Mouse (Mus musculus): ENCODE data around the gene 4930518I15Rik. TPM values are rescaled to one million over a fixed set of nuclear protein-coding genes. Genes with fewer than 3 reads are reported as not detected.
A peak's percentile ranks its signal among the peaks of the same experiment; 100 is the strongest.
"Not testable (repeated sequence)": the region's sequence is repeated elsewhere in the genome, so short reads cannot be mapped to it uniquely, and the experiment has no call there.

Gene 4930518I15Rik
- polyA plus RNA-seq, 1 experiment from 2014 or later: 11.6 TPM

DNA sequence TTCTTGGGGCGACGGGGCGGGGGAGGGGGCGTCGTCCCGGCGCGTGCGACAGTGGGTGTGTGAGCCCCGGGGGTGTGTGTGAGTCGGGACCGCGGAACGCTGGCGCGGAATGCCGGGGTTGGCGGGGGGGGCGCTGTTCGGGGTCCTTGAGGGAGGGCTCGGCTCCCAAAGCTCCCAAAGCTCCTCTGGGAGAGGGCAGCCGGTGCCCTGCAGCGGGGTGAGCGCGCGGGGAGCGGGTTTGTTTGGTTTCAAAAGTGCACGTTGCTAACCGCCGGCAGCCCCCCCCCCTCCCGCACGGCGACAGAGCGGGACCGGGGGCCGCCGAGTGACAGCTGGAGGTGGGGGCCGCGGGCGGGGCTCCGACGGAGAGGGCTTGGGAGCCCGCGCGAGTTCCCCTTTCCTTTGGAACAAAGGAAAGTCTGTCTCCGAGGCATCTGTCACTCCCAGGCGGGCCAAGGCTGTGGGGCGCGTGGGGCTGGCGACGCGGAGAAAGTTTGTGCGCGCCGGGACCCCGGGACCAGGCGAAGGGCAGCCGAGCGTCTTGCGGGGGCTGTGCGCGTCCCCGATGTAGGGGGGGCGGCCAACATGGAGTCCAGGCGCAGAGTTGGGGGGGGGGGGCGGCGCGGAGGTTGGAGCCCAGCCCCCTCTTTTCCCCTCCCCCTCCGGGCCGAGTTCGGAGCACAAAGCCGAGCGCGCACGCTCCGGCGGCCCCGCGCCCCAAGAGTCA is 17.3 kb downstream of the 4930518I15Rik start:
- under 1% methylated on average over 45 of the region's 79 CpGs for WGBS
- H3K4me2 ChIP-seq (replicated peaks): peak overlapping the region; percentile 86
- H3K27ac ChIP-seq (replicated peaks): peak overlapping the region; percentile 90
- H3K4me1 ChIP-seq: peaks cover 58% of the 10 kb centered on the region
- H3K9ac ChIP-seq (replicated peaks): peak overlapping the region; percentile 85
- H3K4me3 ChIP-seq: peak overlapping the region; percentile 82
- no peaks in the 10 kb centered on the region for H3K9me3 ChIP-seq
- 0 out of 2 replicates have a peak, but pooled peaks cover 13% of the 10 kb centered on the region for H3K36me3 ChIP-seq
- peak; percentile 39 for ATAC-seq (ENCODE audit: low FRiP score, low read depth)
- H3K27me3 ChIP-seq: no peaks in the 10 kb centered on the region; the same call in 1 of the 2 replicates

DNA sequence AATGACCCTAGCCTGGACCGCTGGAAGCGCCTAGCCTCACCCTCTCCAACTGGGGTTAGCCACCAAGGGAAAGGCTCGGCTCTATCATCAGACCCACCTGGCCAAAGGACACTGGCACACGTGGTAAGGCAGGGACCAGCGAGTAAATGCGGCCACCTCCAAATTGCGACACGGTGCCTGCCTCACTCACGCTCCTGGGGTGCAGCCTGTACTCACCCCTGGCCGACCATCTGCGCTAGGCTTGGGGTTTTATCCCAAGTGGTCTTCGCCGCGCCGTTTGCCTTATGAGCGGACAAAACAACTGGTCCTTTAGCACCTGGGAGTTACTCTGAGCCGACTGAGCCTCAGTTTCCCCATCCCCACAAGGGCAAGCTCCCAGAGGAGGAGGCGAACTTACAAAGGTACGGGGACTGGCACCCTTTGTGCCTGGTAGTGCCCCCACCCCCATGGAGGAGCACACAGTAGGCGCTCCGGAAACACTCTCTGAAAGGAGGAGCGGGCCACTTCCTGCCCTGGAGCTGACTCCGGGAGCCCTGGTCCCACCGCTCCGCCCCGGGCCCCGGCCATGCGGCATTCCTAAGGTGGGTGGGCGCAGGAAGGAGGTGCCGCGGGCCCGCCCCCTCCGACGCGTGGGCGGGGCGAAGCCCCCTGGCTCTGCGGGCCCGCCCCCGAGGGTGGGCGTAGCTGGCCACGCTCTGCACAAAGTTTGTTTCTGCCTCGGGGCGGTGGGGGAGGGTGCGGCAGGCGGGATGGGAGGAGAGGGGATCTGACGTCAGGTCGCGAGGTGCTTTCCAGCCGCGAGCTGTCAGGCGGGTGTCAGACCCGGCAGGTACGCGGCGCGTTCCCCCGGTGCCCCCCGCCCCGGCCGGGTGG is 18.2 kb downstream of the 4930518I15Rik start, which contains the start of gene Tgif2:
Gene Tgif2, plus strand, starts transcription at position 689 of the 873 bp plus-strand sequence.
- Histone ChIP-seq H3K27me3 (no peaks in the 10 kb centered on the region; the same call in 1 of the 2 replicates), H3K36me3 (peaks cover 14% of the 10 kb centered on the region), H3K4me3 (peak within 1 kb of the TSS; percentile 82), H3K27ac (replicated peaks) (peak within 1 kb of the TSS; percentile 90), H3K4me1 (peaks cover 49% of the 10 kb centered on the region), H3K9me3 (no peaks in the 10 kb centered on the region), H3K9ac (replicated peaks) (peak within 1 kb of the TSS; percentile 85), H3K4me2 (replicated peaks) (peak within 1 kb of the TSS; percentile 86)
- WGBS: 1% methylated on average over 60 of the region's 61 CpGs
- ATAC-seq (ENCODE audit: low FRiP score, low read depth): peak; percentile 83

DNA sequence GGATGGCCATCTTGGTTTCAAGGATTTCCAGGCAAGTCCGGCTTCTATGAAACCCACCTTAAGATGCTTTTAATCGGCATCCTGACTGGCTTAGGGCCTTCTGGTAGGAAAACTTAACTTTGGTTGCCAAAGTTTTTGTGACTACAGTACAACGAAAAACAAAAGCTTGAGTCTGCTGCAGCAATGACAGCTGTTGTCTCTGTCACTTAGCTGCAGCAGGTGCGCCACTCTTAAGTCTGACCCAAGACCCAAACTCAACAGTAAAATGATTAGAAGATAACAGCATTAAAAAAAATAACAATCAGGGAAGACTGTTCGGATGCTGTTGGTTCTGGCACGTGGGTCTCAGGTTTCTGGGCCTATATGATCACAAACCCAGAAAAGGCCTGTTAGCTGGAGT is 18.9 kb downstream of the 4930518I15Rik start:
- Histone ChIP-seq H3K4me1 (peaks cover 42% of the 10 kb centered on the region), H3K36me3 (peaks cover 17% of the 10 kb centered on the region), H3K9me3 (no peaks in the 10 kb centered on the region), H3K27ac (replicated peaks) (peak overlapping the region; percentile 27; the same call in 1 of the 2 replicates), H3K9ac (replicated peaks) (peak overlapping the region; percentile 85; the same call in 1 of the 2 replicates), H3K27me3 (no peaks in the 10 kb centered on the region; the same call in 1 of the 2 replicates), H3K4me3 (peak overlapping the region; percentile 82), H3K4me2 (replicated peaks) (peak overlapping the region; percentile 86)
- WGBS: 64% methylated on average over 6 of the region's 6 CpGs
- ATAC-seq (ENCODE audit: low FRiP score, low read depth): no peak

GRCm38 (mm10) chr2:156834336-156834735 is 23.4 kb downstream of the 4930518I15Rik start:
- peaks cover 59% of the 10 kb centered on the region for H3K36me3 ChIP-seq
- no peaks in the 10 kb centered on the region for H3K27me3 ChIP-seq
- no peak overlapping the region for H3K4me2 ChIP-seq (replicated peaks)
- H3K4me1 ChIP-seq: peaks cover 9% of the 10 kb centered on the region; the same call in 1 of the 2 replicates
- no peak for ATAC-seq (ENCODE audit: low FRiP score, low read depth)
- no peak overlapping the region for H3K27ac ChIP-seq (replicated peaks)
- H3K9me3 ChIP-seq: 0 out of 2 replicates have a peak, but pooled peaks cover 10% of the 10 kb centered on the region
- H3K4me3 ChIP-seq: no peak overlapping the region
- WGBS: 96% methylated on average over 11 of the region's 11 CpGs
- H3K9ac ChIP-seq (replicated peaks): no peak overlapping the region

- H3K4me2 ChIP-seq (replicated peaks); H3K4me3 ChIP-seq; ATAC-seq (ENCODE audit: low FRiP score, low read depth); H3K36me3 ChIP-seq; H3K27ac ChIP-seq (replicated peaks); H3K27me3 ChIP-seq; H3K4me1 ChIP-seq; H3K9ac ChIP-seq (replicated peaks); H3K9me3 ChIP-seq: not testable (repeated sequence)
- 85% methylated on average over 6 of the region's 6 CpGs for WGBS
These were observed 32.6 kb downstream of the 4930518I15Rik start for GRCm38 (mm10) chr2:156825128-156825527.

DNA sequence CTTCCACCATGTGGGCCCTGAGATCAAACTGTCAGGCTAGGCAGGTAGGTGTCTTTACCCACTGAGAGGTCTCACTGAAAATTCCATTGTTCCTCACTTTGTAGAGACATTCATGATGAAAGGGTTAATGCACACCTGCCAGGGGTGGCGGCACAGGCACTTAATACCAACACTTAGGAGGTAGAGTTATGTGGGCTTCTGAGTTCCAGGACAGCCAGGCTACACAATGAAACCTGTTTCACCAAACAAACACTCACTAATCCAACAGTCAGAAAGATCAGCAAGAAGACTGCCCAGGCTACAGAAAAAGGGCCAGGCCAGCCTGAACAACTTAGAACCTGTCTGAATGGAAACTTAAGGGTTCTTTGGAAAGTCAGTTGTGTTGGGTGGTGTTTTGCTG is 41.6 kb downstream of the 4930518I15Rik start:
- ATAC-seq (ENCODE audit: low FRiP score, low read depth): no peak
- Histone ChIP-seq H3K4me3 (no peak overlapping the region), H3K4me2 (replicated peaks) (no peak overlapping the region), H3K9me3 (no peaks in the 10 kb centered on the region), H3K27me3 (no peaks in the 10 kb centered on the region), H3K27ac (replicated peaks) (no peak overlapping the region), H3K9ac (replicated peaks) (no peak overlapping the region), H3K4me1 (peaks cover 10% of the 10 kb centered on the region; the same call in 1 of the 2 replicates), H3K36me3 (no peaks in the 10 kb centered on the region)
- WGBS: 59% methylated on average over 1 of the region's 1 CpGs

DNA sequence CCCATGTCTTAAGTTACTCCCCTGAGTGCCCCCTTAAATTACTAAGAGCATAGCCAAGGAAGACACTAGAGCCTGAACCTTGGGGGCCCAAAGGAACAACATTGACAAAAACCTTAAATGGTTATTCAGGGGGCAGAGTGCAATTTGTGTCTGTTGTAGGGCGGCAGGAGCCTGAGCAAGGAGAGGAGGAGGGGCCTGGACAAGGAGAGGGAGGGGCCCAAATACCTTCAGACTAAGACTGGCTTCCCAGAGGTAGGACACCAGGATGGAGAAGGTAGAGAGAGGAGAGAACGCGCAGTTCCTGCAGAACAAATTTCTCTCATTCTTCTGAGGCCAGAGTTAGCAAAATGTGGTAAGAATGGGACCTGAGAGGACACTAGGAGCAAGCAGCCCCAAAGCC is 42.3 kb downstream of the 4930518I15Rik start:
- WGBS: 73% methylated on average over 3 of the region's 3 CpGs
- H3K27ac ChIP-seq (replicated peaks): no peak overlapping the region
- H3K4me3 ChIP-seq: no peak overlapping the region
- ATAC-seq (ENCODE audit: low FRiP score, low read depth): no peak
- H3K9ac ChIP-seq (replicated peaks): no peak overlapping the region
- no peaks in the 10 kb centered on the region for H3K27me3 ChIP-seq
- H3K36me3 ChIP-seq: no peaks in the 10 kb centered on the region
- no peak overlapping the region for H3K4me2 ChIP-seq (replicated peaks)
- H3K4me1 ChIP-seq: peaks cover 10% of the 10 kb centered on the region; the same call in 1 of the 2 replicates
- no peaks in the 10 kb centered on the region for H3K9me3 ChIP-seq

GRCm38 (mm10) chr2:156814893-156815292 is 42.9 kb downstream of the 4930518I15Rik start:
- 44% methylated on average over 5 of the region's 5 CpGs for WGBS
- ATAC-seq (ENCODE audit: low FRiP score, low read depth): no peak
- Histone ChIP-seq H3K9me3 (no peaks in the 10 kb centered on the region), H3K4me2 (replicated peaks) (no peak overlapping the region), H3K27ac (replicated peaks) (no peak overlapping the region), H3K4me1 (peaks cover 10% of the 10 kb centered on the region; the same call in 1 of the 2 replicates), H3K27me3 (no peaks in the 10 kb centered on the region), H3K36me3 (no peaks in the 10 kb centered on the region), H3K4me3 (no peak overlapping the region), H3K9ac (replicated peaks) (no peak overlapping the region)

- H3K4me1 ChIP-seq: peaks cover 10% of the 10 kb centered on the region; the same call in 1 of the 2 replicates
- H3K27ac ChIP-seq (replicated peaks): 0 out of 2 replicates have a peak overlapping the region, but pooled peaks have one; percentile 40
- H3K4me3 ChIP-seq: no peak overlapping the region
- H3K4me2 ChIP-seq (replicated peaks): no peak overlapping the region
- H3K9ac ChIP-seq (replicated peaks): 0 out of 2 replicates have a peak overlapping the region, but pooled peaks have one; percentile 7
- H3K36me3 ChIP-seq: no peaks in the 10 kb centered on the region
- ATAC-seq (ENCODE audit: low FRiP score, low read depth): peak; percentile 49; the same call in 1 of the 2 replicates
- WGBS: 20% methylated on average over 8 of the region's 8 CpGs
- no peaks in the 10 kb centered on the region for H3K9me3 ChIP-seq
- H3K27me3 ChIP-seq: no peaks in the 10 kb centered on the region
These were observed 43.4 kb downstream of the 4930518I15Rik start for GRCm38 (mm10) chr2:156814344-156814801.

DNA sequence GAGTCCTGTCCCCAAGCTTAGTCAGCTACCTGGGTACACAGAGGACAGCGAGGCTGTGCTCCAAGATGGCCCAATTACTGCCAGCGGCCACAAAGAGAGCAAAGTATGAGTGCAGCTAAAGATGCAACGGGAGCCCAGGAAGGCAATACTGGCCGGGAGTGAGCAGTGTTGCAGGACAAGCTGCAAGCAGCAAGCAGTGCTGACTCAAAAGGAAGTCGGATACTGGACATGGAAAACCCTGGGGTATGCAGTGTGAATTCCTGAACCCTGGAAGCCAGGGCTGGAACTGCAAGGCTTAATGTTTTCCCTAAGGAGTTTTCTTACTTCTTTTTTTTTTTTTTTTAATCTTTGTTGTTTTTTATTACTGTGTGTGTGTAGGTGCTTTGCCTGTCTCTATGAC is 46.2 kb downstream of the 4930518I15Rik start:
- 70% methylated on average over 5 of the region's 5 CpGs for WGBS
- H3K27ac ChIP-seq (replicated peaks): no peak overlapping the region
- H3K4me3 ChIP-seq: no peak overlapping the region
- ATAC-seq (ENCODE audit: low FRiP score, low read depth): no peak
- no peak overlapping the region for H3K4me2 ChIP-seq (replicated peaks)
- no peak overlapping the region for H3K9ac ChIP-seq (replicated peaks)
- H3K9me3 ChIP-seq: no peaks in the 10 kb centered on the region
- no peaks in the 10 kb centered on the region for H3K36me3 ChIP-seq
- H3K4me1 ChIP-seq: peaks cover 10% of the 10 kb centered on the region; the same call in 1 of the 2 replicates
- no peaks in the 10 kb centered on the region for H3K27me3 ChIP-seq

GRCm38 (mm10) chr2:156810716-156811115 is 47.0 kb downstream of the 4930518I15Rik start:
- Histone ChIP-seq H3K4me3 (no peak overlapping the region), H3K9me3 (no peaks in the 10 kb centered on the region), H3K9ac (replicated peaks) (no peak overlapping the region), H3K27ac (replicated peaks) (no peak overlapping the region), H3K4me2 (replicated peaks) (no peak overlapping the region), H3K27me3 (no peaks in the 10 kb centered on the region), H3K4me1 (peaks cover 10% of the 10 kb centered on the region; the same call in 1 of the 2 replicates), H3K36me3 (no peaks in the 10 kb centered on the region)
- ATAC-seq (ENCODE audit: low FRiP score, low read depth): no peak
- 99% methylated on average over 10 of the region's 10 CpGs for WGBS
